9 mouse cellular contexts compared by ENCODE assay signal in genomic region chr1:64288812-64289447, GRCm38 (mm10).
A peak's percentile ranks its signal among the peaks of the same experiment; 100 is the strongest.
DNase-seq lines count a peak whose midpoint lies in the region; ATAC-seq and TF ChIP-seq lines count a peak whose summit lies in the region.
"Had no signal": no experiment of that assay in that cellular context is flagged by ENCODE, and none has a peak within 500 bp of the region (broad histone marks: within the 10 kb centered on the region; RNA-seq: fewer than 3 reads in every experiment).

No protein-coding gene starts in this region.

- no peaks in the 10 kb centered on the region for H3K27me3 ChIP-seq in neural tube, embryonic 11.5 days (ENCODE audit: control insufficient read depth, insufficient read depth, low read length)
- H3K27me3 ChIP-seq in intestine, embryonic 15.5 days (replicated peaks) = no peaks in the 10 kb centered on the region
- H3K27me3 ChIP-seq in stomach, embryonic 14.5 days (ENCODE audit: control insufficient read depth, insufficient read depth, low read length) = no peaks in the 10 kb centered on the region
- H3K27me3 ChIP-seq in thymus, adult 2 months (ENCODE audit: control insufficient read depth, insufficient read depth, low read length) = no peaks in the 10 kb centered on the region
- H3K27me3 ChIP-seq: embryonic facial prominence, embryonic 15.5 days had no signal

- peak; percentile 80 for ATAC-seq in frontal cortex, adult (ENCODE audit: low TSS enrichment)
- ATAC-seq in neural tube, embryonic 11.5 days (ENCODE audit: insufficient read depth, low FRiP score, low TSS enrichment) = 0 out of 2 replicates have a peak, but pooled peaks have one; percentile 53
- peak; percentile 81 for ATAC-seq in intestine, embryonic 15.5 days
- ATAC-seq in stomach, embryonic 14.5 days (ENCODE audit: insufficient number of reproducible peaks, insufficient read depth, low FRiP score, low read depth) = 0 out of 2 replicates have a peak, but pooled peaks have one; percentile 33

- TF ChIP-seq CTCF in thymus, adult 2 months (IDR thresholded peaks at IDR 0.05; ENCODE audit: borderline replicate concordance, control insufficient read depth, extremely low read depth, insufficient read depth, low read length, poor library complexity) = no peak

- H3K36me3 ChIP-seq in neural tube, embryonic 11.5 days (ENCODE audit: control insufficient read depth, insufficient read depth, low read length) = no peaks in the 10 kb centered on the region
- H3K36me3 ChIP-seq in intestine, embryonic 15.5 days = no peaks in the 10 kb centered on the region
- no peaks in the 10 kb centered on the region for H3K36me3 ChIP-seq in stomach, embryonic 14.5 days (ENCODE audit: control insufficient read depth, insufficient read depth, low read length)
- H3K36me3 ChIP-seq in thymus, adult 2 months (ENCODE audit: control insufficient read depth, insufficient read depth, low read length) = no peaks in the 10 kb centered on the region
- H3K36me3 ChIP-seq: embryonic facial prominence, embryonic 15.5 days had no signal

- DNase-seq in frontal cortex, postnatal 25 days (ENCODE audit: low spot score in 2 of 2) = no peak
- no peak for DNase-seq in neural tube, embryonic 11.5 days (ENCODE audit: low spot score)
- DNase-seq in neural tube, embryonic 10.5 days (ENCODE audit: extremely low spot score, low spot score) = no peak
- no peak for DNase-seq in thymus, adult 2 months
- no peak for DNase-seq in lung, postnatal 14 days

- H3K4me1 ChIP-seq in neural tube, embryonic 11.5 days (ENCODE audit: control insufficient read depth, insufficient read depth, low read length) = no peaks in the 10 kb centered on the region
- H3K4me1 ChIP-seq in intestine, embryonic 15.5 days (replicated peaks) = 0 out of 2 replicates have a peak, but pooled peaks cover 7% of the 10 kb centered on the region
- H3K4me1 ChIP-seq in stomach, embryonic 14.5 days (ENCODE audit: control insufficient read depth, insufficient read depth, low read length) = no peaks in the 10 kb centered on the region
- peaks cover 6% of the 10 kb centered on the region; the same call in 1 of the 2 replicates for H3K4me1 ChIP-seq in thymus, adult 2 months (replicated peaks; ENCODE audit: control insufficient read depth, insufficient read depth, low read length)
- H3K4me1 ChIP-seq: embryonic facial prominence, embryonic 15.5 days had no signal

- H3K4me2 ChIP-seq in neural tube, embryonic 11.5 days (ENCODE audit: low read depth) = no peak overlapping the region
- H3K4me2 ChIP-seq in intestine, embryonic 15.5 days (replicated peaks) = peak overlapping the region; percentile 39
- H3K4me2 ChIP-seq in stomach, embryonic 14.5 days (replicated peaks; ENCODE audit: low read depth, low read length) = peak overlapping the region; percentile 22; the same call in 1 of the 2 replicates
- H3K4me2 ChIP-seq: embryonic facial prominence, embryonic 15.5 days had no signal

- TF ChIP-seq POLR2A in thymus, adult 2 months (IDR thresholded peaks at IDR 0.05; ENCODE audit: control insufficient read depth, extremely low read depth, insufficient read depth, low read length, poor library complexity) = no peak

- H3K9ac ChIP-seq in neural tube, embryonic 11.5 days (ENCODE audit: low read length) = no peak overlapping the region
- no peak overlapping the region for H3K9ac ChIP-seq in intestine, embryonic 15.5 days
- H3K9ac ChIP-seq in stomach, embryonic 14.5 days (replicated peaks; ENCODE audit: low read depth, low read length) = no peak overlapping the region
- H3K9ac ChIP-seq: embryonic facial prominence, embryonic 15.5 days had no signal

- H3K9me3 ChIP-seq in neural tube, embryonic 11.5 days (ENCODE audit: control insufficient read depth, low read length) = no peaks in the 10 kb centered on the region
- H3K9me3 ChIP-seq in intestine, embryonic 15.5 days = no peaks in the 10 kb centered on the region
- H3K9me3 ChIP-seq in stomach, embryonic 14.5 days (ENCODE audit: control insufficient read depth, low read depth, low read length) = no peaks in the 10 kb centered on the region
- H3K9me3 ChIP-seq: embryonic facial prominence, embryonic 15.5 days had no signal

- 0 out of 2 replicates have a peak overlapping the region, but pooled peaks have one; percentile 20 for H3K27ac ChIP-seq in neural tube, embryonic 11.5 days (ENCODE audit: low read depth, low read length)
- peak overlapping the region; percentile 5; the same call in 1 of the 2 replicates for H3K27ac ChIP-seq in intestine, embryonic 15.5 days
- H3K27ac ChIP-seq in stomach, embryonic 14.5 days (ENCODE audit: low read length) = no peak overlapping the region
- no peak overlapping the region for H3K27ac ChIP-seq in thymus, adult 2 months (ENCODE audit: control insufficient read depth, insufficient read depth, low read length)
- H3K27ac ChIP-seq: embryonic facial prominence, embryonic 15.5 days had no signal

- H3K4me3 ChIP-seq in neural tube, embryonic 11.5 days (ENCODE audit: low read depth, low read length) = no peak overlapping the region
- H3K4me3 ChIP-seq in intestine, embryonic 15.5 days (replicated peaks) = no peak overlapping the region
- no peak overlapping the region for H3K4me3 ChIP-seq in stomach, embryonic 14.5 days (ENCODE audit: low read depth, low read length)
- no peak overlapping the region for H3K4me3 ChIP-seq in thymus, adult 2 months (ENCODE audit: control insufficient read depth, insufficient read depth, low read length)
- H3K4me3 ChIP-seq: embryonic facial prominence, embryonic 15.5 days had no signal

- 48% methylated on average over 12 of the region's 12 CpGs for WGBS in neural tube, embryonic 11.5 days
- 33% methylated on average over 12 of the region's 12 CpGs for WGBS in intestine, embryonic 15.5 days
- 26% methylated on average over 12 of the region's 12 CpGs for WGBS in stomach, embryonic 14.5 days
- WGBS in thymus, adult 2 months = 94% methylated on average over 12 of the region's 12 CpGs

Comparison
In these comparisons a context has a peak if more than half of its experiments do, and no peak if none do; other contexts are left out.
1. H3K27ac ChIP-seq: peak in neural tube, embryonic 11.5 days (single experiment) and intestine, embryonic 15.5 days (single experiment); none in stomach, embryonic 14.5 days (single experiment) and thymus, adult 2 months (single experiment).
2. Peak in every context shown above with its lines, with median percentiles within 50 percentile points of each other: ATAC-seq.